Mouse (Mus musculus) CH12.LX (cell line): ENCODE measurements around the gene Rft1.

Source experiments
- CHD1 ChIP-seq: IDR thresholded peaks from 2 replicates; pipeline ENCODE4 v1.6.1; 2012; ENCODE audit warnings: low read depth, low read length, improper control_type of control experiment, inconsistent platforms
- CHD2 ChIP-seq: IDR thresholded peaks from 2 replicates; pipeline ENCODE4 v1.6.1; 2011; ENCODE audit warnings: low read length, improper control_type of control experiment
- CTCF ChIP-seq, 2 experiments: IDR thresholded peaks in 1 of 2; conservative IDR thresholded peaks in 1 of 2; 2 replicates each; pipeline ENCODE4 v1.5.1; 2011 to 2012; ENCODE audit warnings: low read depth in 2 of 2, low read length in 2 of 2, improper control_type of control experiment in 1 of 2, inconsistent platforms in 1 of 2, mild to moderate bottlenecking in 1 of 2, moderate library complexity in 1 of 2
- E2F4 ChIP-seq: IDR thresholded peaks from 2 replicates; pipeline ENCODE4 v1.6.1; 2011; ENCODE audit warnings: low read depth, low read length, improper control_type of control experiment; ENCODE audit not compliant: insufficient replicate concordance
- IRF4 ChIP-seq: IDR thresholded peaks from 2 replicates; pipeline ENCODE4 v1.6.1; 2014; ENCODE audit warnings: low read depth, mild to moderate bottlenecking, inconsistent platforms, low read length, improper control_type of control experiment
- MAX ChIP-seq: IDR thresholded peaks from 2 replicates; pipeline ENCODE4 v1.6.1; 2011; ENCODE audit warnings: low read length, improper control_type of control experiment
- MXI1 ChIP-seq: IDR thresholded peaks from 2 replicates; pipeline ENCODE4 v1.6.1; 2011; ENCODE audit warnings: mild to moderate bottlenecking, low read depth, low read length, improper control_type of control experiment
- MYC ChIP-seq: IDR thresholded peaks from 2 replicates; pipeline ENCODE4 v1.6.1; 2011; ENCODE audit warnings: low read depth, mild to moderate bottlenecking, improper control_type of control experiment, low read length
- POLR2A ChIP-seq: IDR thresholded peaks from 2 replicates; pipeline ENCODE4 v1.6.1; 2011; ENCODE audit warnings: low read depth, mild to moderate bottlenecking, improper control_type of control experiment, low read length
- RAD21 ChIP-seq: IDR thresholded peaks from 2 replicates; pipeline ENCODE4 v1.6.1; 2011; ENCODE audit warnings: low read depth, mild to moderate bottlenecking, low read length, improper control_type of control experiment, moderate library complexity
- USF1 ChIP-seq: IDR thresholded peaks from 2 replicates; pipeline ENCODE4 v1.6.1; 2014; ENCODE audit warnings: low read depth, mild to moderate bottlenecking, inconsistent platforms, low read length, improper control_type of control experiment
- ZKSCAN1 ChIP-seq: IDR thresholded peaks from 2 replicates; pipeline ENCODE4 v1.6.1; 2012; ENCODE audit warnings: low read depth, inconsistent platforms, low read length, improper control_type of control experiment, borderline replicate concordance

GRCm38 (mm10) chr14:30625856-30626726 is 28.1 kb upstream of the Rft1 start, which contains the start of gene Prkcd:
- TF ChIP-seq CTCF (conservative IDR thresholded peaks at IDR 0.05 in 1 of 2, IDR thresholded peaks at IDR 0.05 in 1 of 2; ENCODE audit: low read depth in 2 of 2, low read length in 2 of 2) (no peak), MXI1 (no peak), USF1 (no peak; the same call in 1 of the 2 replicates), POLR2A (peak; percentile 78), CHD2 (peak; percentile 83), MAX (peak; percentile 52; the same call in 1 of the 2 replicates), E2F4 (no peak), CHD1 (0 out of 2 replicates have a peak, but pooled peaks have one; percentile 10), IRF4 (peak; percentile 85), RAD21 (no peak), ZKSCAN1 (no peak), MYC (peak; percentile 22; the same call in 1 of the 2 replicates)
